Mouse (Mus musculus) liver, embryonic 13.5 days (tissue): ENCODE data around the gene Bdp1. TPM values are rescaled to one million over a fixed set of nuclear protein-coding genes. Genes with fewer than 3 reads are reported as not detected.
A peak's percentile ranks its signal among the peaks of the same experiment; 100 is the strongest.
"Not testable (repeated sequence)": the region's sequence is repeated elsewhere in the genome, so short reads cannot be mapped to it uniquely, and the experiment has no call there.

Source experiments
- ATAC-seq: fragments of 200-750 bp; cut with Nextera tagmentation; 2 replicates; pipeline ENCODE4 v1.8.0; 2017; ENCODE audit warnings: low read depth, mild to moderate bottlenecking, moderate number of reproducible peaks, moderate library complexity
- DNase-seq: peaks from one replicate; pipeline ENCODE4 v3.0.0; 2022
- H3K27ac ChIP-seq: fragments of 300-500 bp; sonication (generic); 2 replicates; pipeline ENCODE4 v1.5.1; 2015; ENCODE audit warnings: moderate library complexity, mild to moderate bottlenecking, inconsistent platforms
- H3K27me3 ChIP-seq: fragments of 300-500 bp; sonication (generic); 2 replicates; pipeline ENCODE4 v1.6.1; 2015; ENCODE audit warnings: mild to moderate bottlenecking, inconsistent platforms
- H3K36me3 ChIP-seq: fragments of 300-500 bp; sonication (generic); 2 replicates; pipeline ENCODE4 v1.6.1; 2015; ENCODE audit warnings: mild to moderate bottlenecking, inconsistent platforms
- H3K4me1 ChIP-seq: fragments of 300-500 bp; sonication (generic); replicated peaks from 2 replicates; pipeline ENCODE4 v1.6.1; 2015; ENCODE audit warnings: inconsistent platforms
- H3K4me2 ChIP-seq: fragments of 300-500 bp; sonication (generic); 2 replicates; pipeline ENCODE4 v1.6.1; 2015; ENCODE audit warnings: inconsistent platforms, mild to moderate bottlenecking, moderate library complexity
- H3K4me3 ChIP-seq: fragments of 300-500 bp; sonication (generic); replicated peaks from 2 replicates; pipeline ENCODE4 v1.5.1; 2015; ENCODE audit warnings: mild to moderate bottlenecking, inconsistent platforms
- H3K9ac ChIP-seq: fragments of 300-500 bp; sonication (generic); 2 replicates; pipeline ENCODE4 v1.6.1; 2015; ENCODE audit warnings: mild to moderate bottlenecking, inconsistent platforms
- H3K9me3 ChIP-seq: fragments of 300-500 bp; sonication (generic); replicated peaks from 2 replicates; pipeline ENCODE4 v1.6.1; 2016; ENCODE audit warnings: inconsistent platforms
- WGBS: fragments of 180-500 bp; shearing (Covaris S2); methylation state at CpG from one replicate; pipeline ENCODE4 v1.1.7; 2015; ENCODE audit not compliant: insufficient replicate concordance; 5-methylcytosine and 5-hydroxymethylcytosine counted together
- polyA plus RNA-seq: library from polyadenylated mRNA; unstranded; fragments of >200 nt; fragmentation: Nextera tagmentation; extraction: Ambion mirVana; gene quantifications from 2 replicates; pipeline ENCODE4 v1.2.1, GENCODE M21; 2015

Gene Bdp1
- polyA plus RNA-seq, 1 experiment from 2014 or later, result 17.7 TPM

- no peak for ATAC-seq
- WGBS, result 79% methylated on average over 8 of the region's 8 CpGs
- Histone ChIP-seq H3K36me3 (peaks cover 76% of the 10 kb centered on the region), H3K4me1 (no peaks in the 10 kb centered on the region), H3K4me2 (no peak overlapping the region), H3K9ac (no peak overlapping the region), H3K27me3 (no peaks in the 10 kb centered on the region), H3K9me3 (no peaks in the 10 kb centered on the region), H3K4me3 (no peak overlapping the region), H3K27ac (no peak overlapping the region)
- no peak for DNase-seq
Measured at GRCm38 (mm10) chr13:100071473-100071872, 32.4 kb downstream of the Bdp1 start.

GRCm38 (mm10) chr13:100067821-100068220, 36.0 kb downstream of the Bdp1 start:
- H3K4me2 ChIP-seq, result no peak overlapping the region
- no peak overlapping the region for H3K27ac ChIP-seq
- ATAC-seq (no peak), DNase-seq (no peak)
- no peaks in the 10 kb centered on the region for H3K9me3 ChIP-seq
- no peak overlapping the region for H3K9ac ChIP-seq
- 66% methylated on average over 6 of the region's 6 CpGs for WGBS
- no peaks in the 10 kb centered on the region for H3K4me1 ChIP-seq
- H3K4me3 ChIP-seq, result no peak overlapping the region
- no peaks in the 10 kb centered on the region for H3K27me3 ChIP-seq
- peaks cover 72% of the 10 kb centered on the region for H3K36me3 ChIP-seq

- no peaks in the 10 kb centered on the region for H3K4me1 ChIP-seq
- no peak overlapping the region for H3K9ac ChIP-seq
- ATAC-seq (no peak), DNase-seq (no peak)
- no peaks in the 10 kb centered on the region for H3K9me3 ChIP-seq
- H3K4me2 ChIP-seq, result no peak overlapping the region
- no peaks in the 10 kb centered on the region for H3K27me3 ChIP-seq
- no peak overlapping the region for H3K4me3 ChIP-seq
- no peak overlapping the region for H3K27ac ChIP-seq
- 88% methylated on average over 3 of the region's 3 CpGs for WGBS
- H3K36me3 ChIP-seq, result peaks cover 74% of the 10 kb centered on the region
Measured at GRCm38 (mm10) chr13:100063936-100064335, 39.9 kb downstream of the Bdp1 start.

GRCm38 (mm10) chr13:100057738-100058137, 46.1 kb downstream of the Bdp1 start:
- WGBS, result 87% methylated on average over 8 of the region's 8 CpGs
- not testable (repeated sequence) for H3K27me3 ChIP-seq, H3K27ac ChIP-seq, H3K4me2 ChIP-seq, H3K9me3 ChIP-seq, ATAC-seq, H3K4me1 ChIP-seq, H3K9ac ChIP-seq, H3K4me3 ChIP-seq, DNase-seq
- peaks cover 86% of the 10 kb centered on the region for H3K36me3 ChIP-seq

DNA sequence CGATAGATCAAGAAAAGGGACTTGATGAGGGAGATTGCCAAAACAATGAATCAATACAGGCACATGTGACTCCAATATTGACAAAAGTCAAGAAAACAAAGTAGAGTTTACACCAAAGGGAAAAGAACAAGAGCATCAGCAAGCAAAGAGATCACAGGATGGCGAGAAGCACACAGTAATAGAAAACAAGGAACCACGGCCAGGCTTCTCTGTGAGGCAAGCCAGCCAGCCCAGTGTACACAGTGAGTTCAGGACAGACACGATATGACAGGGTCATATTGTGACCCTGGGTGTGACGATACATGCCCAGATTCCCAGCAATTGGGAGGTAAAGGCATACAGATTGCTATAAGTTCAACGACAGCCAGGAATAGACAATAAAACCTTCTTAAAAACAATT, 77.9 kb downstream of the Bdp1 start:
- Histone ChIP-seq H3K27me3 (no peaks in the 10 kb centered on the region), H3K36me3 (peaks cover 74% of the 10 kb centered on the region)
- ATAC-seq, result no peak

GRCm38 (mm10) chr13:100016891-100017290, 87.0 kb downstream of the Bdp1 start:
- Histone ChIP-seq H3K4me2 (peak overlapping the region; percentile 95; the same call in 1 of the 2 replicates), H3K27me3 (no peaks in the 10 kb centered on the region), H3K4me1 (peaks cover 32% of the 10 kb centered on the region), H3K9me3 (no peaks in the 10 kb centered on the region), H3K9ac (no peak overlapping the region), H3K36me3 (peaks cover 16% of the 10 kb centered on the region), H3K4me3 (no peak overlapping the region), H3K27ac (no peak overlapping the region)
- no peak for ATAC-seq
- whole genome bisulfite sequencing, result 81% methylated on average over 9 of the region's 9 CpGs
- no peak for DNase-seq

More for the DNA sequence above, 77.9 kb downstream of the Bdp1 start:
- Histone ChIP-seq H3K9ac (no peak overlapping the region), H3K27ac (no peak overlapping the region), H3K4me2 (no peak overlapping the region), H3K4me1 (no peaks in the 10 kb centered on the region), H3K9me3 (no peaks in the 10 kb centered on the region), H3K4me3 (no peak overlapping the region)
- 81% methylated on average over 6 of the region's 6 CpGs for WGBS
- no peak for DNase-seq

GRCm38 (mm10) chr13:100015937-100016336, 87.9 kb downstream of the Bdp1 start:
- peak overlapping the region; percentile 74 for H3K9ac ChIP-seq
- no peaks in the 10 kb centered on the region for H3K9me3 ChIP-seq
- H3K27me3 ChIP-seq, result no peaks in the 10 kb centered on the region
- H3K4me3 ChIP-seq, result peak overlapping the region; percentile 73
- WGBS, result 14% methylated on average over 8 of the region's 8 CpGs
- H3K4me2 ChIP-seq, result peak overlapping the region; percentile 95
- peak; percentile 4; the same call in 1 of the 2 replicates for ATAC-seq
- peaks cover 10% of the 10 kb centered on the region for H3K36me3 ChIP-seq
- no peak for DNase-seq
- peaks cover 32% of the 10 kb centered on the region for H3K4me1 ChIP-seq
- peak overlapping the region; percentile 66 for H3K27ac ChIP-seq

- peak; percentile 82 for DNase-seq
Measured at GRCm38 (mm10) chr13:100014906-100015895, 88.7 kb downstream of the Bdp1 start, which contains the start of gene Mccc2. Gene Mccc2, minus strand, starts transcription at chr13:100015639.

DNA sequence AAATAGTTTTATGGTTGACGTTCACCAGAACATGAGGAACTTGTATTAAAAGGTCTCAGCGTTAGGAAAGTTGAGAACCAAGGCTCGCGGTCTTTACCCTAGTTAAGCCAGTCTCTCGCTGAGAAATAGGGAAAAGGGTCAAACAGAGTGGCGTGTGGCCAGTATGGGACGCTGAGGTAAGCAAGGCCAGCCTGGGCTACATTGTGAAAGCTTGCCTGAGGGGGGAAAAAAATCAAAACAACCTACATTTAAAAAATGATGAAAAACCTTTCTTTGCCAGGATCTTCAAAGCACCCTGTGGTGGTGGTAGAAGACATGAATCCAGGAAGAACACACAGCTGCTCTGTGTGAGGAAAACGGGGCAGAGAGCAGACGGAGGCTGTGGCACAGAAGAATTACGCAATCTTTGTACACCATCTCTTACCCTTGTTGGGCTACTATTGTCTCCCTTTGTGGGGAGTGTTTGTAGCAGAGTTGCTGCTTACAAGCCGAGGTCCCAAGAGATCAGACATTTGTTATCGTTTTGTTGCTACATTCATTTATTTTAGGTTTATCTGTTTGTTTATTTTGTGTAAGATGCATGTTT, 97.9 kb downstream of the Bdp1 start:
- Histone ChIP-seq H3K4me1 (peaks cover 4% of the 10 kb centered on the region), H3K27ac (no peak overlapping the region), H3K9ac (no peak overlapping the region), H3K9me3 (no peaks in the 10 kb centered on the region), H3K27me3 (no peaks in the 10 kb centered on the region), H3K4me2 (no peak overlapping the region), H3K36me3 (no peaks in the 10 kb centered on the region), H3K4me3 (no peak overlapping the region)
- no peak for ATAC-seq
- 63% methylated on average over 12 of the region's 12 CpGs for WGBS
- DNase-seq, result no peak

More at GRCm38 (mm10) chr13:100014906-100015895, 88.7 kb downstream of the Bdp1 start, which contains the start of gene Mccc2:
- peak within 1 kb of the TSS; percentile 74 for H3K9ac ChIP-seq
- H3K4me3 ChIP-seq, result peak within 1 kb of the TSS; percentile 73
- H3K27ac ChIP-seq, result peak within 1 kb of the TSS; percentile 66
- peaks cover 5% of the 10 kb centered on the region for H3K36me3 ChIP-seq
- H3K4me1 ChIP-seq, result peaks cover 32% of the 10 kb centered on the region
- H3K9me3 ChIP-seq, result no peaks in the 10 kb centered on the region
- H3K27me3 ChIP-seq, result no peaks in the 10 kb centered on the region
- H3K4me2 ChIP-seq, result peak within 1 kb of the TSS; percentile 95
- 4% methylated on average over 47 of the region's 47 CpGs for WGBS
- ATAC-seq, result peak; percentile 99

GRCm38 (mm10) chr13:100001790-100002196, 102.1 kb downstream of the Bdp1 start:
- H3K4me2 ChIP-seq, result no peak overlapping the region
- H3K9me3 ChIP-seq, result no peaks in the 10 kb centered on the region
- no peak overlapping the region for H3K4me3 ChIP-seq
- H3K9ac ChIP-seq, result no peak overlapping the region
- WGBS, result 43% methylated on average over 5 of the region's 5 CpGs
- H3K27ac ChIP-seq, result no peak overlapping the region
- no peaks in the 10 kb centered on the region for H3K36me3 ChIP-seq
- H3K4me1 ChIP-seq, result peaks cover 4% of the 10 kb centered on the region
- ATAC-seq (peak; percentile 53), DNase-seq (peak; percentile 58)
- no peaks in the 10 kb centered on the region for H3K27me3 ChIP-seq

GRCm38 (mm10) chr13:99999078-99999477, 104.8 kb downstream of the Bdp1 start:
- Histone ChIP-seq H3K36me3 (no peaks in the 10 kb centered on the region), H3K27me3 (no peaks in the 10 kb centered on the region), H3K4me3 (no peak overlapping the region), H3K9ac (no peak overlapping the region), H3K4me1 (peaks cover 4% of the 10 kb centered on the region), H3K27ac (no peak overlapping the region), H3K9me3 (no peaks in the 10 kb centered on the region), H3K4me2 (no peak overlapping the region)
- DNase-seq (no peak), ATAC-seq (no peak)
- 80% methylated on average over 3 of the region's 3 CpGs for WGBS
